Mouse (Mus musculus): ENCODE data around the gene Ppip5k2.
A peak's percentile ranks its signal among the peaks of the same experiment; 100 is the strongest.

Ppip5k2 gene

DNA sequence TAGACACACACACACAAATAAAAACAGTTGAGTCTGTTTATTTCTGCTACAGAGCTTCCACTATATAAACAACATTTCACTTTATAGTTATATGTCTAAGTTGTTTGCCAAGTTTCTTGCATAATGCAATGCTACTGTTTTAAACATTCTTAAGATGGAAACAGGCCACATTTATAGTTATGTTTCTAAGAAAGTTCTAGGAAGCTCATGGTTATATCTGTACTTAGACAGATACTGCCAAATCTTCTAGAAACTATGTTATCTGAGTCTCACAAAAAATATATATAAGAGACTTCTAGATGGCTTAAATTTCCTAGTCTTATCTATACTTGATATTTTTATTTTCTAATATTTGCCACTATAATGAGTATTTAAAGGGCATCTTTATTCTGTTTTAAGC is 17.0 kb downstream of the Ppip5k2 start:
- no peak for DNase-seq

DNA sequence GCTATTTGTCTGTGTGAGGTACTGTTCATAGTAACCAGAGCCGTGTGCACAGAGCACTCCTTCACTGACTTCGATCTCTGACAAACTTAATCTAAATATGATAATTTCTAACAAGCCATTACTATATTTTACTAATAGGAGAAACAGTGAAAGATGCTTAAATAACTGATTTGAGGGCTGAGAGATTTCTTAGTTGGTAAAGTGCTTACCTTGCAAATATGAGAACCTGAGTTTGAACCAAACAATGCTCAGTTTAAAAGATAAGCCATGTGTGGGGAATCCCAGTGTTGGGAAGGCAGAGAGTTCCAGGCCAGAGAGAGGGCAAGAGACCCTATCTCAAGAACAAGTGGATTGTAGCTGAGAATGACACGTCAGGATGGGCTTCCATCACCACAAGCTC is 22.0 kb downstream of the Ppip5k2 start:
- DNase-seq, result no peak

DNA sequence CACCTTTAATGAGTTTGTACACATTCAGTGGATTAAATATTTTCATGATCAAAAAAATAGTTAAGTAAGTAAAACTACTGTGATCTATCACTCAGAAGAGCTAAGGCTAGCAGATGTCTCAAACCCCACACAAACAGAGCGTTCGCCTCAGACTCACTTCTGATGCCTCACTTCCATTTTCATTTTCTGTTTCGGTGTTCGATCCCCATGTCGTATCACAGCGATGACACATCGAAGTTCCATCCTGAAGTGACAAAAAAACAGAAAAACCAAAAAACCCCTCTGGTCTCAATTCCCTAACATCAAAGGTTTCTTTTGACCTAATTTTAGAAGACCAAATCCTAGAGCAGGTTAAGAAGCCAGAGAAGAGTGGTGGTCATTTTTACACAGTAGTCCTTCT is 23.9 kb downstream of the Ppip5k2 start:
- no peak for DNase-seq

- DNase-seq, result no peak
Measured at GRCm38 (mm10) chr1:97745712-97746111, 24.5 kb downstream of the Ppip5k2 start.

DNA sequence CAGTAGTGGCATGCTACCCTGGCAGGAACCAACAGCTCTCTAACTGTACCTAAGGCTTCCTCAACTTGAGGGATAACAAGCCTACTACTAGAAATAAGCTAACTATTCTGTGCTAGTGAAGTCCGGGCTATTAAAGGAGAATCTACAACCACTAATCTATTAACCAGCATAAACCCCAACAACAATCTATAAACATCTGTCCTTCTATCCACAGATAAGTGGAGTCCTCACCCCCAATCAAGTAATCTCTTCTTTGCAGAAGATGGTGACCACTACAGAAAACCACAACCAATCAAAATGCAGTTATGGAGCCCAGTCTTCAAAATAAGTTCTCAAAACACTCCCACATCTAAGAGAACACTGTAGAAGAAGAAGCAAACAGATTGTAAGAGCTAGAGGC is 27.1 kb downstream of the Ppip5k2 start:
- no peak for DNase-seq

- no peak for DNase-seq
Measured at GRCm38 (mm10) chr1:97729339-97729738, 40.9 kb downstream of the Ppip5k2 start.

DNA sequence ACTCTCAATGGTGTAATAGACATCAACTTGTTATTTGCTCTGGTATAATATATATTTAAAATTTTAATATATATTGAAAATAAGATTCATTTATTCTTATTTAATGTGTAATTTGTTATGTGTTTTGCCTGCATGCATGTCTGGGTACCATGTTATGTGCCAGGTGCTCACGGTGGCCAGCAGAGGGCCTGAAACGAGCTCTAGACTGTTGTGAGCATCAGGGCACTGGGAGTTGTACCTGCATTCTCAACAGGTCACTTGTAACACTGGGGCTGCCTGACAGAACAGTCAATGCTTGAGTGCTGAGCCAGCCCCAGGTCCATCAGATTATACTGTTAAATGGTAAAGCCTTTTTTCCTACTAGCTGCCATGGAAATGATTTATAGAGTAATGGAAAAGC is 43.5 kb downstream of the Ppip5k2 start:
- DNase-seq, result no peak

DNA sequence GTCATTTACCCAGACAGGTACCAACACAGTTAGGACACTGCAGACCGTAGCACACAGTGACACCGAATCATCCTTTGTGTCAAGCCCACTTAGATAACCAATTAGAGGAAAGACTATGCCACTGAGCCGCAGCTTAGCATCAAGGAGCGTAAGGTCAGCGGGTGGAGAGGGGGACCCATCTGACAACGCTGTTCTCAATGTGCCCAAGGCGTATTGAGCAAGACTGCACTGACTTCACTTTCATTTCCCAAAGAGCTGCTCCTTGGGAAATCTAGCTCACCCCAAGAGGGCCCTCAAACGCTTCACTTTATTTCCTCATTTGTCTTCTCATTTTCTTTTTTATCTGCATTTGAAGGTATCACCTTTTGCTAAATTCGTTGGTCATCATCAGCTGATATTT is 51.8 kb downstream of the Ppip5k2 start:
- DNase-seq, result peak in 1 of 2 experiments; percentile 16

DNA sequence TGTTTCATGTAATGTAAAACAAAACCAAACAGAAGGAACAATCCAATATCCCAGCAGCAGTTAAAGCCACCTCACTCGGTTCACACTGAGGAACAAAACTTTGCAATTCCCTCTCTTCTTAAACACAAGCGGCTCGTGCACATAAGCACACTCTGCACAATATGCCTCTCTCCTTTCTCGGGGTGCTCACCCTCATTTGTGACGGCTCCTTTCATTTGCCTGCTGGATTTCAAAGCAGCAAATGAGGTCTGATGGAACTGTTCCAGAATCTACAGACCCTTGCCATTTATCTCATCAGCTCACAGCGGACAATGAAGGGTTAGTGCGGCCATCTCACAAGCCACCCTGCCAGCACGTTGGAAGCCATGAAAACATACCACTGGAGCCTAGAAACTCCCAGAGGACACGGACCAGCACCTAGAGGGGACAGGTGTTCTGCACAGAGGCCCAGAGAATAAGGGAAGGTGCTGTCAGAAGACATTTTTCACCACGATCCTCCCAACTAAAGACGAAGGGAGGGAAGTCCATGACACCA is 55.8 kb downstream of the Ppip5k2 start:
- DNase-seq, result no peak

- no peak for DNase-seq
Measured at GRCm38 (mm10) chr1:97710520-97710919, 59.7 kb downstream of the Ppip5k2 start.

- DNase-seq, result no peak
Measured at GRCm38 (mm10) chr1:97705389-97705788, 64.8 kb downstream of the Ppip5k2 start.

- no peak for DNase-seq
Measured at GRCm38 (mm10) chr1:97704646-97705045, 65.6 kb downstream of the Ppip5k2 start.

DNA sequence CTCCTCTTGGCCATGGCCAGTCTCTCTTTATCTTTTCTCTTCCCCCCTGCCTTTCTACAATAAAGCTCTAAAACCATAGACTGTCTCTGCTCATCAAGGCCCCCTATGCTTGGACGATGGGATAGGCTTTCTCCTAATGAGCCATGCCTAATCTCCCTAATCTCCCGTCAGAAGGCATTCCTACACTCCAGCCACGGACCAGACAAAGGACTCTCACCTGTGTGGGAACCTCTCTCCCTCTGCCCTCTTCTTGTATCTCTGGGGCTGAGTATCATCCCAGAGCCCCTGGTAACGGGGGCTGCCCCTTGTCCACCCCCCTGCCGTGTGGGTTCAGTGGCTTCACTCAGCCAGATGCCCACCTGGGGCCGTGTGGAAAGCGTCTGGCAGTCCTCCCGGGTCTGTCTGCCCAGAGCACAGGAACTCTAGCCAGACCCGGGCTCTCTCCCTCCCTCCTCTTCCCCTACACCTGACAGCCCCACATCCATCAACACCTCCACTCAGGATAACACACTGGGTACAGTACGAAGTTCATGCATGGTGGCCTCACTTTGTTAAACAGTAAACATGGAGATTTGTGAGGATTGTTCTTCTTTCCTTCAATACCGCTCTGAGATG is 71.1 kb downstream of the Ppip5k2 start:
- no peak for DNase-seq

- DNase-seq, result no peak
Measured at GRCm38 (mm10) chr1:97697273-97697672, 72.9 kb downstream of the Ppip5k2 start.

DNA sequence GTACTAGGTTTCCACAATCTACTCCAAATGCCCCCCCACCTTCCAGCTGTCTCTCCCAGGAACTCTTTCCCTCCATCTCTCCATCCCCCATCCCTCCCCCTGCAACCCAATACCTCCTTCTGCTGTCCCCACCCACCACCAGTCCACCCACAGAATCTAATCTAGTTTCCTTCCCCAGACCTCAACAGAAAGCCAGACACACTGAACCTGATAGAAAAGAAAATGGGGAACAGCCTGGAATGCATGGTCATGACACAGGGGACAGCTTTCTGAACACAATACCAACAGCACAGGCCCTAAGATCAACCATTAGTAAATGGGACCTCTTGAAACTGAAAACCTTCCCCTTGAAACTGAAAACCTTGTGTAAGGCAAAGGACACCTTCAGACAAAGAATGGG is 76.4 kb downstream of the Ppip5k2 start:
- DNase-seq, result no peak

DNA sequence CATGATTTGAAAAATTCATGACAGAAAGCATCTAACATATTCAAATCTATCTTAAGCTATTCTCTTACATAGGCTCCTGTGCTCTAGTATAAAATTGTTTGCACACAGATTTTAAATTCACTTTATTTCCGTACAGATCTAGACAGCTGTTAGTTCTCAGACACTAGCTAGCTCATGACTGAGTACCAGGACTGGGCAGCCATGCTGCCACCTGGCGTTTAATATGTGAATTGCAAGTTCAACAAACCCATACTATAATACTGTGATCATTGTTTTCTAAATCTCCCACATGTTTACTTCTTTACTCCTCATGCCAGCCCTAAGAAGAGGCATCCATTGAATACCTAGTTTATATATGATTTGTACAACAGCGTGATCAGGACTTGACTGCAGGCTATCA is 81.5 kb downstream of the Ppip5k2 start:
- peak in 1 of 2 experiments; percentile 50 for DNase-seq

DNA sequence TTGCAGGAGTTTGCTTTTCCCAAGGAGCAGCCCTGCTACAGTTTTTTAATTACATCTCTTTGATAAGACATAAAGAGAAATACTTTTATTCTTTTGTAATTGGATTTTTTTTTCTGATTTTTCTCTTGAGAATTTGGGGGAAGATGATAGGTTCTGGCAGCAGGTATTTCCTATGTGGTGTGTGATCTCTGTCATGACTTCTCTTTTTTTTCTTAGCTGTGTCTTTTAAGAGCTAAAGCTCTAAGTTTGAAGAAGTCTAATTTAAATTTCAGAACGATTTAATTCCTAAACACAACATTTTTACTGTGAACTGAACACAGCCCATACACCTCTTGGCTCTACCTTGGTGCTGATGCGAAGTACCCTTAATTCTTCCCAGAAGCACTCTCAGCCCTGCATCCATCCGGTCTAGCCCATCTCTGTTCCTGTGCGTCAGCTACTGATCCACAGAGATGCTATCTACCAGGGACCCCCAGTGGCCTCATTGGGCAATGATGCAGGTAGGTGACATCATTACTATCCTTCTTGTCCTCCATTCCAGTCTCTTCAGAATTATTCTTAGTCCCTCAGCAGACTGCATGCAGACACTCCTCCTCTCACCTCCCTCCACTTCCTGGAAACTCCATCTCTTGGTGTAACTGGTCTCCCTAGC is 93.6 kb downstream of the Ppip5k2 start:
- DNase-seq, result no peak

DNA sequence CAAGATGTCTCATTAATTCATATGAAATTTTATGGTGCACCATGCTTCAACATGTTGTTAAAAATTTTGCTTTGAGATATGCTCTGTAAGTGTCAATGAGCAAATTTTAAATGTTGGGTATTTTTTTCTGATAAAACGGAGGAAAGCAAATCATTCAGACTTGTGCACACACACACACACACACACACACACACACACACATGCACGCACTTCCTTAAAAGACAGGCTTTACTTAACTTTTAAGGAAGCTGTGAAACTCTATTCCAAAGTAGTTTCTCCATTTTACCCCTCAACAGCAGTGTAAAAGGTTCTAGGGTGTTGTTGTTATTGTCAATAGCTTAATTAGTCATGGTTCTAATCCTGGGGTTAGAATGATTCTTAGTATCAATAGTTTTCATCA is 94.1 kb downstream of the Ppip5k2 start:
- DNase-seq, result no peak

- no peak for DNase-seq
Measured at GRCm38 (mm10) chr1:97672849-97673248, 97.4 kb downstream of the Ppip5k2 start.

DNA sequence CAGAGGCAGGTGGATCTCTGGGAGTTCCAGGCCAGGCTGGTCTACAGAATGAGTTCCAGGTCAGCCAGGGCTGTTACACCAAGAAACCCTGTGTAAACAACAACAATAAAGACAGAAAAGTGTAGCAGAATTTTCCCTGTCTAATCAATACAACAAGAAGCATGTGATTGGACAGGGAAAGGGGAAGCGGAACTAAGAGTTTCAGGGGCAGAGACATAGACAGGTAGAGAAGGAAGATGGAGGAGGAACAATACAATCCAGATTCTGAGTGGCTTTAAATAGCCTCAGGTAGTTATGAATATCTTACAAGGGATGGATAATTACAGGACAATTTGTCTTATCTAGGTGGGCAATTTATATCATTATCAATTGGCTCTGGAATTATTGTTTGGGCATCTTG is 102.9 kb downstream of the Ppip5k2 start:
- no peak for DNase-seq

GRCm38 (mm10) chr1:97662324-97662723 is 107.9 kb downstream of the Ppip5k2 start:
- DNase-seq, result peak in 1 of 2 experiments; percentile 23

DNA sequence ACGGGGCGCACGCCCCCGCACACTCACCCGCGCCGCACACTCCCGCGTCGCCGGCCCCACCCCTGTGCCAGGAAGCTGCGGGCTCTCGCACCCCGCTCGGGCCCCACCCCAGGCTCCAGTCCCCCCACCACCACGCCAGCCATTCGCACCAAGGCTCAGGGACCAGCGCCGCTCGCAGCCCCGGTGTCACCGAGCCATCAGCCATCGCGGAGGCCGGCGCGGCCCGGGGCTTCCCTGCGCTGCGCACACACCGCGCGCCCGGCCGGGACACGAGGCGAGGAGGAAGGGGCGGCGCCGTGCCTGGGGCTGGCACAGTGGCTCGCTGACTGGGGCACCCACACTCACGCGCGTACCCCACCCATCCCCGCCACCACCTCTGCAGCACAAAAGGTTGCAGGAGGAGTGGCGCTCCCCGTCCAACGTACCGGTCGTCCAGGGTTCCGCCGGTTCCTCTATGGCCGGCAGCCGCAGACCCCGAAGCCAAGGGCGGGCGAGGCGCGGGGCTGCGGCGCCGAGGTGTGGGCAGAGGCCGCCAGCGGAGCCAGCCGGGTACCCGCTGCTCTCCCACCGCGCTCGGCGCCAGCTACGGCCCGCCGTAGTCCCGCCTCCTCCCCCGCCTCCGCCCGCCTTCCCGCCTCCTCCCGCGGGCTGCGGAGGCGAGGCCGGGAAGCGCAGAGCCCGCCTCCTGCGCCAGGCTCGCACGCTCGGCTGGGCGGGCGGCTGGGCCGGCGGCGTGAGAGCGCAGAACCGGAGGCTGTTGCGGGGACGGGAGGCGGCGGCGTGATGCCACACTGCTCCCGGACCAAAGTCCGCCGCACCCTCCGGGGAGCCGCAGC is 108.6 kb downstream of the Ppip5k2 start, which contains the start of gene D1Ertd622e:
Gene D1Ertd622e (minus strand): TSS at position 669 of the 836 bp plus-strand sequence.
- peak; percentile 85 to 92 for DNase-seq

DNA sequence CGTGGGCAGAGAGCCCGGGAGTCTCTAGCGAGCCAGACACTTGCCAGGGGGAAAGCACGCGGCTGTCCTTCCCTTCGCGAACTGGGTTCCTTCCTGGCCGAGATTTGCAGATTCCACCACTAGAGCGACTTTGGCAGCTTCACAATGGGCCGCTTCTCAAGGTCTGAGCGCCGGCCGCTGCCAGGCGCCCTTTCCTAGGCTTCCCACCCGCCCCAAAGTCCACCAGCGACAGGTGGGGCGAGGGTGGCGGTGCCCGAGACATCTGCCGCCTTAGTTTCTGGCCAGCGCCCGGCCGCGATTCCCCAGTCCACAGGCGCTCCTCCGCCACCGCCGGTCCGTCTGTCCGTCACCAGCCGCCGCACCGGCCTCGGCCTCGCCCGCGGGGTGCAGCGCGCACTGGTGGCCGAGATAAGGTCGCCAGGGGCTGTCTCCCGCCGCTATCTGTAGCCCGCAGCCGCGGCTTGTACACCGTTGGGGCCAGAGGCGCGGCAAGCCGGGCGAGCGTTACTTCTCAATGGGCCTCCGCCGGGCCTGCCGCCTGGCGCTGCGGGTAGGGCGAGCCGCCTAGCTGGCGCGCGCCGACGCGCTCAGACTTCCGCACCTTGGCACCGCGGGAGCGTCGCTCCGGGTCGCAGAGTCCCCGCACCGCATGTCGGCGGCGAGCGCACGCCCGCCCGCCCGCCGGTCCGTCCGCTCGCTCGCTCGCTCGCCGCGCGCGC is 109.4 kb downstream of the Ppip5k2 start:
- DNase-seq, result peak; percentile 77 to 83

Data from lung, postnatal 4 days (tissue).